Mouse (Mus musculus): Measurements from ENCODE around the gene Atp6v0e2.

The Atp6v0e2 gene

GRCm38 (mm10) chr6:48579215-48579648, 41.8 kb downstream of the Atp6v0e2 start:
- no peak for DNase-seq

GRCm38 (mm10) chr6:48581257-48581656, 43.8 kb downstream of the Atp6v0e2 start:
- DNase-seq: no peak

- no peak for DNase-seq
These were observed 44.6 kb downstream of the Atp6v0e2 start for GRCm38 (mm10) chr6:48582037-48582436.

- DNase-seq: no peak
These were observed 51.9 kb downstream of the Atp6v0e2 start, which contains the start of gene Gm45021 for GRCm38 (mm10) chr6:48589194-48589750. Gm45021 (plus strand) TSS chr6:48589610.

Data from layer of hippocampus, adult 9-11 months (tissue).